Mouse (Mus musculus) ES-E14 (cell line): ENCODE results near the gene Palm3.

Experiments used
- MAFK ChIP-seq: IDR thresholded peaks from 2 replicates; pipeline ENCODE4 v1.6.1; 2014; ENCODE audit warnings: mild to moderate bottlenecking, low read depth, low read length, inconsistent platforms; ENCODE audit not compliant: insufficient read depth
- ZC3H11A ChIP-seq: IDR thresholded peaks from 2 replicates; pipeline ENCODE4 v1.6.1; 2012; ENCODE audit warnings: low read depth, mild to moderate bottlenecking, inconsistent platforms, low read length, borderline replicate concordance

DNA sequence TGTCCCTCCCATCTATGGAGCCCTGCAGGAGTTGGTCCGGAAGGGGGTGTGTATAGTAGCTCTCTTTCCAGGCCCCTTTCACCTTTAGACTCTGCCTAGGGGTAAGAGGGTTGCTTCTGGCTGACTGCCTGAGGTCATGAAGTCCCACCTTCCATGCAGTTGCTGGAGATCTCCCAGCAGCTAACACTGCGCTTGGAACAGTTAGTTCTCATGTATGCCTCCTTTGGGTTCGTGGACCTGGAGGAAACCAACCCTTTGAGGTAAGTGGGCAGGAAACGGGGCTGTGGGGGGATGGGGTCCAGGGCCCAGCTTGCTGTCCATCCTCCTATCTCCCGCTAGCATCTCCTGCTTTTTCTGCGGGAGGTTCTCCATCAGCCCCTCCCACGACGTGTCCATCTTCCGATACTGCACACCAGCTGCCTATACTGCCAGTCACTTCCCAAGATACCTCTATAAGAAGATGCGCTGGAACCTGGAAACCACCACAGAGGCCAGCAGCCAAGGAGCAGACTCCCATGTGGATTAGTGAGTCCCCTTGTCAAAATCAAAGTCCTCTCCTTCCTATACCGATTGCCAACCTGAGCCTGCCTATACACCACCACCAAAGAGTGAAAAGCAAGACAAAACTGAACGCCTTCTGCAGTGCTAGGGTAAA lies 18.2 kb upstream of the Palm3 start:
- TF ChIP-seq ZC3H11A (no peak), MAFK (no peak)
